Mouse (Mus musculus): ENCODE data around the gene Zfp541.
A peak's percentile ranks its signal among the peaks of the same experiment; 100 is the strongest.

GRCm38 (mm10) chr7:16098021-16099017 is 36.7 kb downstream of the Zfp541 start, which contains the start of gene Napa:
- TF ChIP-seq E2F4 (IDR thresholded peaks at IDR 0.05; ENCODE audit: insufficient read depth) (no peak), POLR2A (IDR thresholded peaks at IDR 0.05; ENCODE audit: insufficient read length, low read depth) (peak; percentile 100), POLR2AphosphoS2 (IDR thresholded peaks at IDR 0.05; ENCODE audit: insufficient read length, low read depth) (peak; percentile 98), MAX (IDR thresholded peaks at IDR 0.05; ENCODE audit: low read depth) (no peak), CEBPB (IDR thresholded peaks at IDR 0.05; ENCODE audit: insufficient read depth, poor library complexity, severe bottlenecking) (no peak), MYOD1 (IDR thresholded peaks at IDR 0.05; ENCODE audit: control insufficient read depth in 1 of 3, insufficient read length in 2 of 3, low read depth in 2 of 3) (peak in 2 of 3 experiments; percentile 60 to 74), REST (IDR thresholded peaks at IDR 0.05; ENCODE audit: insufficient read depth, insufficient read length) (peak; percentile 43), MYOG (IDR thresholded peaks at IDR 0.05; ENCODE audit: control insufficient read depth in 1 of 3, insufficient read depth in 1 of 3, insufficient read length in 2 of 3, low read depth in 2 of 3) (peak in 2 of 3 experiments; percentile 78 to 79), USF1 (IDR thresholded peaks at IDR 0.05; ENCODE audit: low read depth) (peak; percentile 92), TCF12 (IDR thresholded peaks at IDR 0.05; ENCODE audit: insufficient read depth, poor library complexity, severe bottlenecking) (no peak), TCF3 (IDR thresholded peaks at IDR 0.05; ENCODE audit: insufficient read length, low read depth) (no peak)

Data from myocyte (in vitro differentiated cells).